Mouse (Mus musculus) cortical plate, adult 2 months (tissue): Measurements from ENCODE around the gene Dok3.

Experiments
- CTCF ChIP-seq: fragments of 200-500 bp; IDR thresholded peaks from 2 replicates; pipeline ENCODE4 v1.5.1; 2011; ENCODE audit warnings: mild to moderate bottlenecking, control low read depth, low read length; ENCODE audit not compliant: insufficient read depth; ENCODE audit errors: extremely low read depth
- POLR2A ChIP-seq: fragments of 200-500 bp; IDR thresholded peaks from 2 replicates; pipeline ENCODE4 v1.6.1; 2011; ENCODE audit warnings: mild to moderate bottlenecking, low read length, control low read depth; ENCODE audit not compliant: insufficient read depth; ENCODE audit errors: extremely low read depth

DNA sequence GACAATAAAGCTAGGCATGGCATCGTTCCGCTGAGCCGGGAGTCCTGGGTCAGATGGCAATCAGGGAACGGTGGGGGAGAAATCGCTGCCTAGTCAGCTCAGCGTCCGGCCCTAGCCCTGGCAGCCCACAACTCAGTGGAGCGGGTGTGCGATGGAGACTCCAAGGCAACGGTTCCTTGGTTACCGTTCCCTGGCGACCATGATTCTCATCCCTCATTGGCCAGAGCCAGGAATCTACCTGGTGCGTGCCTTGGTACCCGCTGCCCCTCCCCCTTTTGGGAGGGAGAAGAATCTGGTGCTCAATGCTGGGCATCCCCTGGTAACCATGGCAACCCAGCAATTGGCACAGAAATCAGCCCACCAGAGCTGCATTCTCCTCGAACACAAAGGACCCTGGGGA, 45.5 kb downstream of the Dok3 start:
- TF ChIP-seq CTCF = no peak
- TF ChIP-seq POLR2A = peak; percentile 70; the same call in 1 of the 2 replicates
